Mouse (Mus musculus) forebrain, embryonic 13.5 days (tissue): Measurements from ENCODE around the gene Larp1b. TPM values are rescaled to one million over a fixed set of nuclear protein-coding genes. Genes with fewer than 3 reads are reported as not detected.

Source experiments
- ATAC-seq: fragments of 200-750 bp; cut with Nextera tagmentation; 2 replicates; pipeline ENCODE4 v1.8.0; 2017
- H3K27ac ChIP-seq: fragments of 300-500 bp; sonication (generic); 2 replicates; pipeline ENCODE4 v1.5.1; 2015; ENCODE audit warnings: inconsistent platforms, mild to moderate bottlenecking, moderate library complexity
- H3K27me3 ChIP-seq: fragments of 300-500 bp; sonication (generic); 2 replicates; pipeline ENCODE4 v1.6.1; 2015; ENCODE audit warnings: mild to moderate bottlenecking, inconsistent platforms
- H3K36me3 ChIP-seq: fragments of 300-500 bp; sonication (generic); 2 replicates; pipeline ENCODE4 v1.6.1; 2015; ENCODE audit warnings: mild to moderate bottlenecking, inconsistent platforms; ENCODE audit not compliant: poor library complexity, severe bottlenecking
- H3K4me1 ChIP-seq: fragments of 300-500 bp; sonication (generic); 2 replicates; pipeline ENCODE4 v1.6.1; 2015; ENCODE audit warnings: inconsistent platforms
- H3K4me2 ChIP-seq: fragments of 300-500 bp; sonication (generic); 2 replicates; pipeline ENCODE4 v1.6.1; 2015; ENCODE audit warnings: inconsistent platforms, mild to moderate bottlenecking, moderate library complexity
- H3K4me3 ChIP-seq: fragments of 300-500 bp; sonication (generic); 2 replicates; pipeline ENCODE4 v1.5.1; 2015; ENCODE audit warnings: mild to moderate bottlenecking, inconsistent platforms
- H3K9ac ChIP-seq: fragments of 300-500 bp; sonication (generic); 2 replicates; pipeline ENCODE4 v1.6.1; 2015; ENCODE audit warnings: mild to moderate bottlenecking, inconsistent platforms
- H3K9me3 ChIP-seq: fragments of 300-500 bp; sonication (generic); replicated peaks from 2 replicates; pipeline ENCODE4 v1.6.1; 2016; ENCODE audit warnings: inconsistent platforms
- WGBS: fragments of 180-500 bp; shearing (Covaris S2); methylation state at CpG from one replicate; pipeline ENCODE4 v1.1.7; 2015; 5-methylcytosine and 5-hydroxymethylcytosine counted together
- polyA plus RNA-seq: library from polyadenylated mRNA; unstranded; fragments of >200 nt; fragmentation: Nextera tagmentation; extraction: Ambion mirVana; gene quantifications from 2 replicates; pipeline ENCODE4 v1.2.1, GENCODE M21; 2015

Gene Larp1b
- polyA plus RNA-seq, 1 experiment from 2014 or later, result 2.4 TPM

DNA sequence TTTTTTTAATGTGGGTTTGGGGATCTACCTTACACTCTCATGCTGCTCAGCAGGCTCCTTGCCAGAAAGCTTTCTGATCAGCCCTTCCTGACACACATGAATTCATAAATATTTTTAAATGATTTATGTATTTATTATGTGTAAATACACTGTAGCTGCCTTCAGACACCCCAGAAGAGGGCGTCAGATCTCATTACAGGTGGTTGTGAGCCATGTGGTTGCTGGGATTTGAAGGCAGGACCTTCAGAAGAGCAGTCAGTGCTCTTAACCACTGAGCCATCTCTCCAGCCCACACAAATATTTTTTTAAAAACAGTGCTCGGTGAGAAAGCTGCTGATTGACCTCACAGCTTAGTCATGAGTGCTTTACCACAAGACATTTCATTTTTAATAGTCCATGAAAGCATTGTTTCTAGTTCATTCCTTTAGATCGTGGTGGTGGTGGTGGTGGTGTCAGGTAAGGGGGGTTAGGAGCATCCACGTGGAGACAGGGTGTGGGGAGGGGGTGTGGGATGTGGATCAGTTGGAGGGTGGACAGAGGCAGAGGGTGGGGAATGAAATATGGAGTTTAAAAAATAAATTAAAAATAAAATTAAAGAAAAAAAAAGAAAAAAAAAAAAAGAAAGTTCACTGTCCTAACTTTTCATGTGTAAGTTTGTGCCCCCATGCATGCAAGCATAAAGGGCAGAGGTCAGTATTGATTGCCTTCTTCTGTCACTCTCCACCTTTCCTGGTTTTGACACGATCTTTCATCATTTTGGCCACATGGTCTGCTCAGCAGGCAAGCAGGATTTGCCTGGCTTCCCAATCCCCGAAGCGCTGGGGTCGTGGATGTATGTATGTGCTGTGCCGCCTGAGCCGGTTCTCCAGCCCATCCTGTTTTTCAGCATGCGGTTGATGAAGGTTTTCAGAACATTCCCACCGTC lies 81.9 kb downstream of the Larp1b start:
- Histone ChIP-seq H3K4me1 (no peaks in the 10 kb centered on the region), H3K4me3 (no peak overlapping the region), H3K27ac (no peak overlapping the region), H3K27me3 (no peaks in the 10 kb centered on the region), H3K9me3 (no peaks in the 10 kb centered on the region), H3K4me2 (no peak overlapping the region), H3K36me3 (no peaks in the 10 kb centered on the region), H3K9ac (no peak overlapping the region)
- 84% methylated on average over 12 of the region's 12 CpGs for WGBS
- no peak for ATAC-seq

DNA sequence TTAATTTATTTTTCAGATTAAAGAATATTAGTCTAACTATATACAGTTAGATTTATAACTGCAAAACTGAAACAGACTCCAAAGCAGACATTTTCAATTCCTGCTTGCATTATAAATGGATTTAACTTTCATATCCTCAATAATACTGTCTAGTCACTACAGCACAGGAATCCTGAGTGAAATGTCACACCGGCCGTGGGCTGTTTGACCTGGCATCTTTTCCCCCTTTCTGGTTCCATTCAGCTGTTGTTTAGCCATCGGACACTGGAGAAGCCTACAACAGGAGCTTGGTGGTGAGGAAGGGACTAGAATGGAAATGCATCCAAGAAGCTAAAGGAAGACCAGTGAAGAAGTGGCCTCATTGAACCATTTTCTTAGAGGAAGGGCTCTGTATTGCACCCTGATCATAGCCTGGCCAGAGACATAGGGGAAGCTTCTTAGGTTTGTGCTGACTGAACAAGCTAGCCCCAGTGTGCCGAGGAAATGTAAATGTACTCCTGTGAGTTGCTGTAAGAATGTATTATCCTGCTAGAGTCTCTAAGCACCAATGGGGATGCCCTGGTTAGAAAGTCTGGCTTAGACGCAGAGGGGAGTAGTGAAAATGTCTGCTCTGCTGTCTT lies 88.8 kb downstream of the Larp1b start:
- WGBS, result 67% methylated on average over 5 of the region's 5 CpGs
- no peak overlapping the region for H3K4me3 ChIP-seq
- no peaks in the 10 kb centered on the region for H3K9me3 ChIP-seq
- H3K27me3 ChIP-seq, result no peaks in the 10 kb centered on the region
- no peak for ATAC-seq
- H3K27ac ChIP-seq, result no peak overlapping the region
- H3K36me3 ChIP-seq, result no peaks in the 10 kb centered on the region
- H3K4me2 ChIP-seq, result no peak overlapping the region
- H3K4me1 ChIP-seq, result no peaks in the 10 kb centered on the region
- no peak overlapping the region for H3K9ac ChIP-seq

DNA sequence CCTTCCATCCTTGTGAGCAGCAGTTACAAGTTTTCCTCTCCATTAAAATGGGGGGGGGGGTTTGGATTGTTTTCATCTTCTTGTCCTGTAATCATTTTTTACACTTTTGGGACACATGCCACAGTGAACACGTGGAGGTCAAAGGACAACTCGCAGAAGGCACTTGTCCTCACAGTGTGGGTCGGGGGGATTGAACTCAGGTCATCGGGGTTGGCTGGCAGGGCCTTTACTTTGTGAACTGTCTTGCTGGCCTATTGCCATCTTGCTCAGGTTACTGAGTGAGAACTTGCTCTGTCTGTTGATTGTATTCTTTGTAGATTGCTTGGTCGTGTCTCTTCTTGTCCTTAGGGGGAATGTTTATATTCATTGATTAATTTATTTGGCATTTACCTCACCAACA lies 91.6 kb downstream of the Larp1b start:
- Histone ChIP-seq H3K27me3 (no peaks in the 10 kb centered on the region), H3K9ac (no peak overlapping the region), H3K27ac (no peak overlapping the region), H3K4me2 (no peak overlapping the region), H3K4me1 (no peaks in the 10 kb centered on the region), H3K9me3 (no peaks in the 10 kb centered on the region), H3K4me3 (no peak overlapping the region), H3K36me3 (no peaks in the 10 kb centered on the region)
- 82% methylated on average over 5 of the region's 5 CpGs for WGBS
- no peak for ATAC-seq

DNA sequence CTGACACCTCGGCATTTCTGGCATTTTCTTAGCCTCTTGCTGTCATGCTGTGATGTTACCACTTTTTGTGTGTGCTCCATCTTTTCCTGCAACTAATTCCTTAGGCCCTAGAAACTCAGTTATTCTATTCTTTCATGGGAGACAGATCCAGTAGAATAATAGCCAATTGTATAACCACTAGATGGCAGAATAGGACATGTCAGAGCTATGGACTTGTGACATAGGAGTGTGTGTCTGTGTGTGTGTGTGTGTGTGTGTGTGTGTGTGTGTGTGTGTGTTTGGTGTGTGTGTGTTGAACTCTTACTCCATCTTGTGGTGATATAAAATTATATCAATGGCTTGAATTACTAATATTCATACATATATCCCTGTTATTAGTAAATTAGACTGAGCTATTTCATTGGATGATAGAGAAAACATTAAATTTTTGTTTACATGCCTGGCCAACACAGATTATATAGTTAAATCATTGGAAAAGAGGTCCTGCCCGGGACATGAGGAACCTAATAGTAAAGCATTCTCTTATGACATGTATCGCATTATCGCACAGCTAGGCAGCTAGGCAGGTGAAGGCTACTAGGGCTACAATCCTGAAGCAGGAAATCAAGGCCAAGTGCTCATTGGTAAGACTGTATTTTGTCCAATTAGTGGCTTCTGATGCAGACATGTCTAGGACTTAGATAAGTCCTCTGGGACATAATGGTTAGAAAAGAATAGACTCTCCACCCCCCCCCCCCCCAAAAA lies 92.7 kb downstream of the Larp1b start:
- peak; percentile 80 for ATAC-seq
- Histone ChIP-seq H3K4me2 (no peak overlapping the region), H3K4me3 (no peak overlapping the region), H3K4me1 (no peaks in the 10 kb centered on the region), H3K9me3 (no peaks in the 10 kb centered on the region), H3K27me3 (no peaks in the 10 kb centered on the region), H3K9ac (no peak overlapping the region), H3K27ac (no peak overlapping the region), H3K36me3 (no peaks in the 10 kb centered on the region)
- WGBS, result 85% methylated on average over 4 of the region's 4 CpGs

DNA sequence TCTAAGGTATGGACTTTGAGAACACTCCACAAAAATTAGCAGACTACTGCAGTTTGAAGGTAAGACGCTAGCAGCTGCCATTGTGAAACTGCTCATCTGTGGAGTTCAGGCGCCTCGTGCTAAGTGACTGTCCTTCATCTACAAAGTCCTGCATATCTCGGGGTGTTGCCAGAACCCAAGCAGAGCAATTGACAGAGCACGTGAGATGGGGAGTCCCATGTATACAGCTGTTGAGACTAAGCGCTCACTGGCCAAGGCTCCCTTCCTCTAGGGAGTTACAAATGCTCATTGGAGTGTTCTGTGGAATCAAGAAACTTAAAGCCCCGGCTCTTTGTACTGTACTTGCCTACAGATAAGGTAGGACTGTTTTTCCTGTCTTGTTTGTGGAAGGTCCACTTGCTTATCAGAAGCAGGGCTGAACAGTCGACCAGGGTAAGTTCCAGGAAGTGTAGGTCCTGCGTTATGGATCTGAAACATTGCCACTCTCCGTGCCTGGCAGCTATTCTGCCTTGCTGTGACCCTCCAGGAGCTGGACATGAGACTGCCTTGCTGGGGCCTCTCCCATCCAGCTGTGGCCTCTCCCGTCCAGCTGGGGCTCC lies 94.2 kb downstream of the Larp1b start:
- no peak overlapping the region for H3K4me3 ChIP-seq
- H3K27ac ChIP-seq, result no peak overlapping the region
- H3K9me3 ChIP-seq, result no peaks in the 10 kb centered on the region
- no peak overlapping the region for H3K4me2 ChIP-seq
- no peaks in the 10 kb centered on the region for H3K4me1 ChIP-seq
- 77% methylated on average over 11 of the region's 11 CpGs for whole genome bisulfite sequencing
- H3K9ac ChIP-seq, result no peak overlapping the region
- no peaks in the 10 kb centered on the region for H3K36me3 ChIP-seq
- H3K27me3 ChIP-seq, result no peaks in the 10 kb centered on the region
- ATAC-seq, result no peak

DNA sequence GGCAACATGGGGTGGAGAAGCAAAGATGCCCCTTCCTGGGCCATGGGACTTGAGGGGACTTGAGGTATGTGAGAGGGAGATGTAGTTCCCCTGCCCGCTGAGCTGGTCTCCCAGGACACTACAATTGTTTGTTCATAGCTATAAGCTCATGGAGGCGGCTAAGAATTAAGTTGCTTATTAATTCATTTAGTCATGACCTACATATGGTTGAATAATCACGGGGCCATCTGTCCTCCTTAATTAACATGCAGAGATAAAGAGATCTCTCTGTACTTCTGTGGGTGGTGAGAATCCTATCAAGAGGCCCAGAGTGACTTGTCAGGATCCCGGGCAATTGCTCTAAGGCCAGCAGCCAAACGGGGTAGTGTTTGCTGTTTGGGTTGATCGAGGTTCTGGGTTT lies 98.2 kb downstream of the Larp1b start:
- H3K4me1 ChIP-seq, result no peaks in the 10 kb centered on the region
- no peak for ATAC-seq
- H3K4me2 ChIP-seq, result no peak overlapping the region
- H3K4me3 ChIP-seq, result no peak overlapping the region
- WGBS, result 87% methylated on average over 6 of the region's 6 CpGs
- H3K36me3 ChIP-seq, result no peaks in the 10 kb centered on the region
- H3K9me3 ChIP-seq, result no peaks in the 10 kb centered on the region
- no peak overlapping the region for H3K27ac ChIP-seq
- H3K9ac ChIP-seq, result no peak overlapping the region
- no peaks in the 10 kb centered on the region for H3K27me3 ChIP-seq

DNA sequence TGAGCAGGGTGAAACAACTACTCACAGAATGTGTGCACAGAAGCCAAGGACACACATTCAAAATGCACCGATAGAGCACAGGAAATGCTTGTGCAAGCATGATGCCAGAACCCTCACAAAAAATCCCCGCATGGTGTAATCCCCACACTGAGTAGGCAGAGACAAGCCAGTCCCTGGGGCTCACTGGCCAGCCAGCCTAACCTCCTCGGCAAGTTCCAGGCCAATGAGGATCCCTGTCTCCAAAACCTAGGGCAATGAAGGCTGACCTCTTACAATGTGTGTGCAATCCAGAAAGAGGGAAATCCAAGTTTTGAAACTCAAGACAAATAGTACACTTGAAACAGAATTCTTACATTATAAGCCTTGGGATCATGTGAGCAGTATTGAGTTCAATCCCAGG lies 103.7 kb downstream of the Larp1b start:
- H3K4me2 ChIP-seq, result no peak overlapping the region
- H3K36me3 ChIP-seq, result no peaks in the 10 kb centered on the region
- no peaks in the 10 kb centered on the region for H3K27me3 ChIP-seq
- no peak for ATAC-seq
- WGBS, result 90% methylated on average over 3 of the region's 3 CpGs
- no peaks in the 10 kb centered on the region for H3K9me3 ChIP-seq
- H3K4me3 ChIP-seq, result no peak overlapping the region
- H3K27ac ChIP-seq, result no peak overlapping the region
- H3K9ac ChIP-seq, result no peak overlapping the region
- 0 out of 2 replicates have a peak, but pooled peaks cover 5% of the 10 kb centered on the region for H3K4me1 ChIP-seq

DNA sequence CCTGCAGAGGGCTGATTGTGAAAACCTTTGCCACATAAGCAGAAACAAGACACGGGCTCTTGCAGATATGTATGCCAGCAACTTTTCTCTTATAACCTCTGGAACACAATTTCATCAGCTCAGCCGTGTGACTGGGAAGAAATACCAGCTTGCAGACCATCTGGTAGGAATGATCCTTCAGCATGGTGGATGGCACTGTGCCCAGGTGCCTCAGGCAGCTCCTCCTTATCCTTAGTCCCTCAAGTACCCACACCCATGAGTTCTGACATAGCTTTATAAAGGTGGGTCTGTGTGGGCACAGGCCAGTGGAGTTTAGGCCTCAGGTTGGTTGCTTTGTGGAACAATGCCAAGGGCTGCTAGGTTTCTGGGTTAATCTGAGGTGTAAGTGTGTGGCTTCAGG lies 108.8 kb downstream of the Larp1b start:
- Histone ChIP-seq H3K4me3 (no peak overlapping the region), H3K27ac (peak overlapping the region; percentile 3; the same call in 1 of the 2 replicates), H3K9ac (no peak overlapping the region), H3K27me3 (no peaks in the 10 kb centered on the region), H3K9me3 (no peaks in the 10 kb centered on the region), H3K4me2 (no peak overlapping the region), H3K36me3 (peaks cover 4% of the 10 kb centered on the region), H3K4me1 (0 out of 2 replicates have a peak, but pooled peaks cover 5% of the 10 kb centered on the region)
- WGBS, result 72% methylated on average over 2 of the region's 2 CpGs
- ATAC-seq, result peak; percentile 79

DNA sequence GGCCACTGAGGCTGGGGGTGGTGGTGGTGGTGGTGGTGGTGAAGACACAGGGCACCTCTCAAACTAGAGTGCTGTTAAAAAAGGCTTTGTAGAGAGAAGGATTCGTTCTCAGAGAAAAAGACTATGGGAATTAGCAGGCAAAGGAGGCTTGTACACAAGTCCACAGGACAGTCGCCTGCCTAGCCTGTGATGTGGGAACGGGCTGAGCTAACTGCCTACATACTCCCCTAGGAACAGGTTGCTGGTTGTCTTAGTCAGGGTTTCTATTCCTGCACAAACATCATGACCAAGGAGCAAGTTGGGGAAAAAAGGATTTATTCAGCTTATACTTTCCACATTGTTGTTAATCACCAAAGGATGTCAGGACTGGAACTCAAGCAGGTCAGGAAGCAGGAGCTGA lies 109.6 kb downstream of the Larp1b start:
- Histone ChIP-seq H3K4me2 (no peak overlapping the region), H3K36me3 (peaks cover 13% of the 10 kb centered on the region), H3K9me3 (no peaks in the 10 kb centered on the region), H3K4me1 (0 out of 2 replicates have a peak, but pooled peaks cover 5% of the 10 kb centered on the region), H3K9ac (no peak overlapping the region), H3K27ac (no peak overlapping the region), H3K27me3 (no peaks in the 10 kb centered on the region), H3K4me3 (no peak overlapping the region)
- no peak for ATAC-seq
- 90% methylated on average over 3 of the region's 3 CpGs for WGBS

DNA sequence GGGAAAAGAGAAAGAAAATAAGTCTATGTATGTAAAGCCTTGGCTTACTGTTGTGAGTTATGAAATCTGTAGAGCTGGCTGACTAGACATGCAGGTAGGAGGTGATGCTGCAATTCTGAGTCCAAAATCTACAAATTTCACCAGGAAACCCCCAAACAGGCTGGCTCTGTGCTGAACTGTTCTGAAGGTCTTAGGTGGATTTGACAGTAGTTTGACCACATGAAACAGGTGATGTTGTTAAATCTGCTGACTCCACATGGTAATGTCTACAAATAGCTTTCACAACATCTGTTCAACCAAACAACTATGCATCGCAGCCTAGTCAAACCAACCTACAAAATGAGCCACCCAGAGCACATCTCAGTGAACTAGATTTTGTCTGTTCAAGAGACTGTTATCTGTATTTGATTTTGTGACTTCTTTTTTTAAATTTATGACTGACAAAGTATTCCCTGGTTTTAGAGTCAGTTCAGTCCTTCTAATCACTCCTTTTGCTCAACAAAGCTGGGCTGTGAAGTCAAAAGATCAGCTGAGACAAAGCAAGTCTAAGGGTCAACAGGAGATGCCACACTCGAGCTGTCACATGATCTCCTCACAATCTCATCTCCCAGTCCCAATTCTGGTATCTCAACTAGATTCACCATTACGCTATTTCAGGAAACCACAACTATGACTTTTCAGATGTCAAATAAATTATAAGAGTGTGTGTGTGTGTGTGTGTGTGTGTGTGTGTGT lies 112.4 kb downstream of the Larp1b start:
- ATAC-seq, result no peak
- H3K36me3 ChIP-seq, result peaks cover 30% of the 10 kb centered on the region
- no peaks in the 10 kb centered on the region for H3K27me3 ChIP-seq
- no peak overlapping the region for H3K4me3 ChIP-seq
- no peaks in the 10 kb centered on the region for H3K9me3 ChIP-seq
- H3K27ac ChIP-seq, result no peak overlapping the region
- 91% methylated on average over 3 of the region's 3 CpGs for WGBS
- H3K4me2 ChIP-seq, result no peak overlapping the region
- no peak overlapping the region for H3K9ac ChIP-seq
- 0 out of 2 replicates have a peak, but pooled peaks cover 5% of the 10 kb centered on the region for H3K4me1 ChIP-seq

DNA sequence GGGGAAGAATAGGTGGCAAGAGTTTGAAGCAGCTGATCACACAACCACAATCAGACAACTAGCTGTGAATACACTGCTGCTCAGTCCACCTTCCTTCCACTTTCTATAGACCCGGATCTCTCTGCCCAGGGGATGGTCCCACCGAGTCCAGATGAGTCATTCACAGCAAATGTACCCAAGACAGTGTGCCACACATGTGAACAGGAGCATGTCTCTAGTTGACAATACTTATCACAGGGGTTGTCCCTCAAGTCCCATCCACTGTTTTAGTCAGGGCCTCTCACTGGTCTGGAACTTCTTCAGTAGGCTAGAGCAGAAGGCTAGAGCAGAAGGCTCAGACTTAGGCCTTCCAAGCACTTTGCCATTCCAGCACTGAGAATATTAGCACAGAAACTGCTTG lies 113.1 kb downstream of the Larp1b start:
- no peaks in the 10 kb centered on the region for H3K27me3 ChIP-seq
- H3K36me3 ChIP-seq, result peaks cover 37% of the 10 kb centered on the region
- no peak overlapping the region for H3K4me3 ChIP-seq
- H3K27ac ChIP-seq, result no peak overlapping the region
- ATAC-seq, result no peak
- WGBS, result 88% methylated on average over 2 of the region's 2 CpGs
- no peaks in the 10 kb centered on the region for H3K9me3 ChIP-seq
- H3K9ac ChIP-seq, result no peak overlapping the region
- H3K4me1 ChIP-seq, result 0 out of 2 replicates have a peak, but pooled peaks cover 5% of the 10 kb centered on the region
- no peak overlapping the region for H3K4me2 ChIP-seq
